Mouse (Mus musculus) spleen, adult 2 months (tissue): ENCODE measurements around the gene Icam1.

Experiments
- CTCF ChIP-seq: fragments of 200-500 bp; IDR thresholded peaks from 2 replicates; pipeline ENCODE4 v1.5.1; 2011; ENCODE audit warnings: mild to moderate bottlenecking, inconsistent platforms; ENCODE audit not compliant: insufficient read depth, insufficient read length, insufficient replicate concordance; ENCODE audit errors: extremely low read depth
- POLR2A ChIP-seq: fragments of 200-500 bp; IDR thresholded peaks from 2 replicates; pipeline ENCODE4 v1.6.1; 2011; ENCODE audit warnings: low read depth, low read length, inconsistent platforms

GRCm38 (mm10) chr9:21074173-21074572 is 58.4 kb downstream of the Icam1 start:
- TF ChIP-seq CTCF (no peak), POLR2A (no peak)
